8 mouse cellular contexts compared by ENCODE assay signal in genomic region chr11:83409087-83409754, GRCm38 (mm10). TPM values are rescaled to one million over a fixed set of nuclear protein-coding genes. Genes with fewer than 3 reads are reported as not detected.
DNase-seq lines count a peak whose midpoint lies in the region; ATAC-seq and TF ChIP-seq lines count a peak whose summit lies in the region.

TSS of gene Rasl10b (plus strand) at chr11:83409137.

- peak within 1 kb of the TSS; percentile 77 for H3K9ac ChIP-seq in forebrain, postnatal 0 days
- H3K9ac ChIP-seq in intestine, postnatal 0 days (ENCODE audit: low read depth, low read length): peak within 1 kb of the TSS; percentile 34; the same call in 1 of the 2 replicates
- H3K9ac ChIP-seq in limb, embryonic 15.5 days: peak within 1 kb of the TSS; percentile 68
- H3K9ac ChIP-seq in neural tube, embryonic 15.5 days (replicated peaks): peak within 1 kb of the TSS; percentile 95

- H3K27me3 ChIP-seq in megakaryocyte, embryonic 14.5 days (replicated peaks): peaks cover 76% of the 10 kb centered on the region
- no peaks in the 10 kb centered on the region for H3K27me3 ChIP-seq in forebrain, postnatal 0 days (ENCODE audit: insufficient read depth, low read length)
- peaks cover 5% of the 10 kb centered on the region; the same call in 1 of the 2 replicates for H3K27me3 ChIP-seq in intestine, postnatal 0 days (replicated peaks; ENCODE audit: control insufficient read depth, insufficient read depth, low read length)
- H3K27me3 ChIP-seq in limb, embryonic 15.5 days: peaks cover 17% of the 10 kb centered on the region; the same call in 1 of the 2 replicates
- no peaks in the 10 kb centered on the region for H3K27me3 ChIP-seq in neural tube, embryonic 15.5 days (replicated peaks)

- DNase-seq in cerebellum, adult 11-12 months: peak; percentile 73
- DNase-seq in forebrain, postnatal 0 days: peak; percentile 65
- DNase-seq in urinary bladder, postnatal 4 days (ENCODE audit: low spot score in 2 of 2): no peak

- H3K36me3 ChIP-seq in megakaryocyte, embryonic 14.5 days (replicated peaks; ENCODE audit: low read length): peaks cover 14% of the 10 kb centered on the region
- H3K36me3 ChIP-seq in forebrain, postnatal 0 days (ENCODE audit: insufficient read depth): 0 out of 2 replicates have a peak, but pooled peaks cover 4% of the 10 kb centered on the region
- peaks cover 6% of the 10 kb centered on the region; the same call in 1 of the 2 replicates for H3K36me3 ChIP-seq in intestine, postnatal 0 days (ENCODE audit: control insufficient read depth, insufficient read depth)
- H3K36me3 ChIP-seq in limb, embryonic 15.5 days: peaks cover 8% of the 10 kb centered on the region; the same call in 1 of the 2 replicates
- peaks cover 3% of the 10 kb centered on the region; the same call in 1 of the 2 replicates for H3K36me3 ChIP-seq in neural tube, embryonic 15.5 days

- H3K4me2 ChIP-seq in forebrain, postnatal 0 days (ENCODE audit: low read depth): peak within 1 kb of the TSS; percentile 91
- H3K4me2 ChIP-seq in intestine, postnatal 0 days (replicated peaks; ENCODE audit: low read depth): peak within 1 kb of the TSS; percentile 97
- peak within 1 kb of the TSS; percentile 95 for H3K4me2 ChIP-seq in limb, embryonic 15.5 days
- H3K4me2 ChIP-seq in neural tube, embryonic 15.5 days: peak within 1 kb of the TSS; percentile 92

- ATAC-seq in megakaryocyte, adult 5-6 weeks (ENCODE audit: poor library complexity, severe bottlenecking): no peak
- ATAC-seq in forebrain, postnatal 0 days: peak; percentile 93
- 0 out of 2 replicates have a peak, but pooled peaks have one; percentile 41 for ATAC-seq in intestine, postnatal 0 days
- peak; percentile 28; the same call in 1 of the 2 replicates for ATAC-seq in limb, embryonic 15.5 days (ENCODE audit: insufficient number of reproducible peaks, low FRiP score, low TSS enrichment, low read depth)
- ATAC-seq in neural tube, embryonic 15.5 days (ENCODE audit: low FRiP score): peak; percentile 89

- peak within 1 kb of the TSS; percentile 36 for H3K27ac ChIP-seq in forebrain, postnatal 0 days (ENCODE audit: low read depth, low read length)
- H3K27ac ChIP-seq in intestine, postnatal 0 days (ENCODE audit: low read depth, low read length): no peak within 1 kb of the TSS
- H3K27ac ChIP-seq in limb, embryonic 15.5 days: no peak within 1 kb of the TSS
- H3K27ac ChIP-seq in neural tube, embryonic 15.5 days (replicated peaks): peak within 1 kb of the TSS; percentile 76

- H3K4me3 ChIP-seq in megakaryocyte, embryonic 14.5 days (replicated peaks): peak within 1 kb of the TSS; percentile 84
- H3K4me3 ChIP-seq in forebrain, postnatal 0 days (ENCODE audit: low read depth, low read length): peak within 1 kb of the TSS; percentile 97
- H3K4me3 ChIP-seq in intestine, postnatal 0 days (ENCODE audit: low read depth, low read length): peak within 1 kb of the TSS; percentile 63
- peak within 1 kb of the TSS; percentile 82 for H3K4me3 ChIP-seq in limb, embryonic 15.5 days
- peak within 1 kb of the TSS; percentile 88 for H3K4me3 ChIP-seq in neural tube, embryonic 15.5 days (replicated peaks)

- WGBS in forebrain, postnatal 0 days: under 1% methylated on average over 42 of the region's 44 CpGs
- WGBS in intestine, postnatal 0 days: 2% methylated on average over 37 of the region's 44 CpGs
- 1% methylated on average over 32 of the region's 44 CpGs for WGBS in limb, embryonic 15.5 days
- under 1% methylated on average over 13 of the region's 44 CpGs for WGBS in neural tube, embryonic 15.5 days

- no peaks in the 10 kb centered on the region for H3K9me3 ChIP-seq in megakaryocyte, embryonic 14.5 days
- H3K9me3 ChIP-seq in forebrain, postnatal 0 days (ENCODE audit: low read length): no peaks in the 10 kb centered on the region
- H3K9me3 ChIP-seq in intestine, postnatal 0 days (ENCODE audit: control insufficient read depth): no peaks in the 10 kb centered on the region
- no peaks in the 10 kb centered on the region for H3K9me3 ChIP-seq in limb, embryonic 15.5 days
- H3K9me3 ChIP-seq in neural tube, embryonic 15.5 days (replicated peaks): no peaks in the 10 kb centered on the region

- no peak for TF ChIP-seq CTCF in forebrain, postnatal 0 days (IDR thresholded peaks at IDR 0.05; ENCODE audit: low read depth)
- no peak for TF ChIP-seq CTCF in intestine, postnatal 0 days (IDR thresholded peaks at IDR 0.05; ENCODE audit: low read depth)

- H3K4me1 ChIP-seq in megakaryocyte, embryonic 14.5 days: peaks cover 19% of the 10 kb centered on the region
- peaks cover 4% of the 10 kb centered on the region; the same call in 1 of the 2 replicates for H3K4me1 ChIP-seq in forebrain, postnatal 0 days (ENCODE audit: insufficient read depth)
- no peaks in the 10 kb centered on the region for H3K4me1 ChIP-seq in intestine, postnatal 0 days (replicated peaks; ENCODE audit: control insufficient read depth, insufficient read depth, low read length)
- peaks cover 16% of the 10 kb centered on the region for H3K4me1 ChIP-seq in limb, embryonic 15.5 days
- peaks cover 26% of the 10 kb centered on the region for H3K4me1 ChIP-seq in neural tube, embryonic 15.5 days

RNA-seq across cellular contexts. Expression of gene Rasl10b, which starts in this region (rescaled TPM):
- polyA plus RNA-seq in megakaryocyte, embryonic 14.5 days (2012; ENCODE audit: insufficient read depth, low replicate concordance): 0.17 and 1.7 TPM in 2 replicates
- total RNA-seq in megakaryocyte, adult 5-6 weeks (2015): not detected in 2 replicates
- not detected in 2 replicates for total RNA-seq in megakaryocyte, adult 5-6 weeks (2017)
- 99.0 and 107 TPM in 2 replicates for total RNA-seq in forebrain, postnatal 0 days (2014; rRNA removed)
- 38.4 and 38.6 TPM in 2 replicates for polyA plus RNA-seq in forebrain, postnatal 0 days (2015; fragmentation: Nextera tagmentation; extraction: Ambion mirVana)
- polyA plus RNA-seq in intestine, postnatal 0 days (2015; fragmentation: Nextera tagmentation; extraction: Ambion mirVana): 0.82 and 0.94 TPM in 2 replicates
- polyA plus RNA-seq in limb, embryonic 15.5 days (2015; fragmentation: Nextera tagmentation; extraction: Ambion mirVana): 2.3 and 2.8 TPM in 2 replicates
- polyA plus RNA-seq in neural tube, embryonic 15.5 days (2015; fragmentation: Nextera tagmentation; extraction: Ambion mirVana): 38.3 and 52.2 TPM in 2 replicates

Comparison
In these comparisons a context has a peak if more than half of its experiments do, and no peak if none do; other contexts are left out.
1. RNA of gene Rasl10b (total RNA-seq): 99.0 to 107 TPM in forebrain, postnatal 0 days; not detected in megakaryocyte, adult 5-6 weeks; every median in the first group is over 10 times any median in the second.
2. RNA of gene Rasl10b (polyA plus RNA-seq): 38.3 to 52.2 TPM in neural tube, embryonic 15.5 days and 38.4 to 38.6 TPM in forebrain, postnatal 0 days; 2.3 to 2.8 TPM in limb, embryonic 15.5 days, 0.82 to 0.94 TPM in intestine, postnatal 0 days and 0.17 to 1.7 TPM in megakaryocyte, embryonic 14.5 days; every median in the first group is over 10 times any median in the second.
3. Peak in ATAC-seq, H3K4me3 ChIP-seq, H3K9ac ChIP-seq and H3K4me2 ChIP-seq in intestine, postnatal 0 days; RNA of the gene not detected or under 1 TPM.
4. DNase-seq: peak in cerebellum, adult 11-12 months (single experiment) and forebrain, postnatal 0 days (single experiment); none in urinary bladder, postnatal 4 days (0 of 2).
5. H3K27ac ChIP-seq: peak in forebrain, postnatal 0 days (single experiment) and neural tube, embryonic 15.5 days (single experiment); none in intestine, postnatal 0 days (single experiment) and limb, embryonic 15.5 days (single experiment).
6. H3K9ac ChIP-seq: peak in every context shown above with its lines; median percentile 95 in neural tube, embryonic 15.5 days; 77 in forebrain, postnatal 0 days; 68 in limb, embryonic 15.5 days; 34 in intestine, postnatal 0 days.
7. Peak in every context shown above with its lines, with median percentiles within 50 percentile points of each other: H3K4me3 ChIP-seq and H3K4me2 ChIP-seq.